Mouse (Mus musculus) liver, adult 2 months (tissue): ENCODE results near the gene Cyb5r2.

Experiments
- CTCF ChIP-seq: fragments of 200-500 bp; IDR thresholded peaks from 2 replicates; pipeline ENCODE4 v1.5.1; 2011; ENCODE audit warnings: low read depth, low read length, control low read depth
- POLR2A ChIP-seq: fragments of 200-500 bp; IDR thresholded peaks from 2 replicates; pipeline ENCODE4 v1.6.1; 2011; ENCODE audit warnings: low read length, control low read depth; ENCODE audit not compliant: insufficient read depth; ENCODE audit errors: extremely low read depth

GRCm38 (mm10) chr7:107705941-107706340, 51.9 kb downstream of the Cyb5r2 start:
- TF ChIP-seq CTCF (no peak), POLR2A (no peak)
